Mouse (Mus musculus): Measurements from ENCODE around the gene Rps6ka5. TPM values are rescaled to one million over a fixed set of nuclear protein-coding genes. Genes with fewer than 3 reads are reported as not detected.

Gene Rps6ka5
- total RNA-seq, 4 experiments from 2014 or later = 7.5 to 16.9 (median 10.2) TPM

DNA sequence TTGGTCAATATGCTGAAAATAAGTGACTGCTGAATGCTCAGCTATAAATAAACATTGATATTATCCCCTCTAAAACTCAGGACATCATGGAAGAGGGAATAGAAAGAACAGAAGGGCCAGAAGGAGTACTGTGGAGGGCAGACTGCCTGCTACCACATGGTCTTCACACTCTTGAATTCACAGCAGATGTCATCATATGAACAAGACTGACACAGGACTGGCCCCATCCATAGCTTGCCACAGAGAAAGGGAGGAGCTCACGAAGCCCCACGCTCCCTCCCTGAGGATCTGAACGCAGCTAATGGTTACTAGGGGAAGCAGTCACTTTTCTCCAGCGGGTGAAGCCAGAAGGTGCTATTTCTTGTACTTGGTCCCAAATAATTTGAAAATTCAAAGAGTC, 61.5 kb downstream of the Rps6ka5 start:
- no peak for DNase-seq (ENCODE audit: low spot score in 2 of 2)

DNA sequence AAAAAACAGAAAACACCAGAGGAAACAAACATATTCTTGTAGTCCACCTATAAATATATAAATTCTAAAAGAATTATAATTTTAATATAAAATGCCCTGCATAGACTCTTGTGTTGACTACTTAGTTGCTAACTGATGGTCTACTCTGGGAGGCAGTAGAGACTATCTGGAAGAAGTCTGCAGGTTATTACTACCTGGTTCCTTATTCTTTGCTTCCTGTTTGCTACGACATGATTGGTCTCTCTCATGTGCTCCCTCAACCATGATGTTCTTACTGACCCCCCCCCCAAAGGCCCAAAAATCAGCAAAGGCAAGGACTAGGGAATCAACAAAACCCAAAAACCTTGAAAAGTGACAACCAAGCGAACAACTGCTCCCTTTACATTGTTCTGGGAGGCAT, 66.7 kb downstream of the Rps6ka5 start:
- DNase-seq (ENCODE audit: low spot score in 2 of 2) = no peak

DNA sequence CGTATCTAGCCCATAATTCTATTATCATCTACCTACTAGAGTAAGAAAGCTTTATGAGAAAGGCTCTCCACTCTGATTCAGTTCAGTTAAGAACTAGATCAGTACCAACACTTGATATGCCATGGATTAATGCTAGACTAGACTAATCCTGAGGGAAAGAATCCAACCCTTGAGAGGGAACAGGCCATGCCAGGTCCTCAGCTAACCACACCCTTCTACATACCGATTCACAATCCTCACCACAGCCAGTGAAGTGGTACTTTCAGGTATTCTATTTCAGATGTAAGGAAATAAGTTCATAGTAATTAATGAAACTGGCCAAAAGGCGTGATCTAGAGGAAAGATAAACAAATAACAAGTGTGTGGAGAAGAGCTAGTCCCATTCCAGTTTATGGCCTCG, 70.8 kb downstream of the Rps6ka5 start:
- DNase-seq (ENCODE audit: low spot score in 2 of 2) = no peak

DNA sequence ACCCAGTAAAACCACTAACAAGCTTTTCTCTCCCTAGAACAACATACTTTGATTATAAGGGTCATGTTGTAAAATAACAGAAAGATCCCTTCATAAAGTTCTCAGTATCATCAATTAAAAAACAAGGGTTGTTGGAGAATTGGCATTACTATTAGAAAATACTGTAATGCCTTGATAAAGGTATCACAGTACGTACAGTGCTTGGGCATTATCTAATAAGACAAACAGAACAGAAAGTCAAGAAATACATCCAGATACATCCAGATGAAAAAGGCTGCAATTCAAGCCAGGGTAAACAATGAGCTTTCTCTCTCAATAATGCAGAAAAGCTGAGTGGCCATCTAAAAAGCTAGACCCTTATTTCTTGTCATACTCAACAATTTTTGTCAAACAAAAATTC, 84.8 kb downstream of the Rps6ka5 start:
- no peak for DNase-seq (ENCODE audit: low spot score in 2 of 2)

DNA sequence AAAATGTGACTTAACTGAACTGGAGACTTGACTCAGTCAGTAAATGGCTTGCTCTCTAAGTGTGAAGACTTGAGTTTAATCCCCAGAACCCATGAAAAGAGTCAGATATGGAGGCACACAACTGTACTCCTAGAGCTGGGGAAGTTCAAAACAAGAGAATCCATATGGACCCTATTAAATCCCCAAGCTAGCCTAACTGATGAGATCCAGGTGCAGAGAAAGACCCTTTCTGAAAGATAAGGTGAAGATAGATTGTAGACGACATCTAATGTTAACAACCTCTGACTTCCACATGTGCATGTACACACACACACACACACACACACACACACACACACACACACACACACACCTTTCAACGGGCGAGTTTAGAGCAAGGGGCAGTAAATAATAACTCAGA, 86.1 kb downstream of the Rps6ka5 start:
- DNase-seq (ENCODE audit: low spot score in 2 of 2) = no peak

DNA sequence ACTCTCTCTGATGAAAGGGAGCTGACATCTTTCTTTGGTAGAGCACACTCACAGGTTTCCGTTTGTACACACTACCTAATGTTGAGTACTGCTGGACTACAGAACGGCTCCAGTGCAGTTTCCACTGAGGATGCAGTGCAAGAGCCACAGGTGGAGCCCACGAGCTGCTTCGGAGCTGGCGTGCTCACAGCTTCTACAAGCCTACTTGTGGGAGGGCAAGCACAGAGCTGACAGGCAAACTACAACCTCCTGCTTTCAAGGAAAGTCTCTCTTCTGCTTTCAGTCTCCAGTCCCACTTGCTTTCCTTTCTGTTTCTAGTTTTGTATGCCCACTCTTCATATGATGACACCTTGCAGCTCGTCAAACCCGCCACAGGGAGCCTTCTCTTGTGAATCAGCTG, 87.1 kb downstream of the Rps6ka5 start:
- DNase-seq (ENCODE audit: low spot score in 2 of 2) = no peak

DNA sequence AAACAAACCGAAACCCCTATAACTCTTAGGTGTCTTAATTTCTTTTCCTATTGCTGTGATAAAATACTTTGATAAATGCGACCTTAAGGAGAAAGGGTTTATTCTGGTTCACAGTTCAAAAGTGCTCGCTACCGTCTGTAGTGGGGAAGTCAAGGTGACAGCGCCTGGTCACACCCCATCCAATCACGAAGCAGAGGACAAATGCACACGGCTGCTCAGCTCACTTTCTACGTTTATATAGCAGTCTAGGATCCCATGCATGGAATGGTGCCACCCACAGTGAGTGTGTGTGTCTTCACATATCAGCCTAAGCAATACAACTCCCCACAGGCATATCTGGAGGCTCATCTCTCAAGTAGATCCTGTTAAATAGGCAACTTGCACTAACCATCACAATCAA, 88.9 kb downstream of the Rps6ka5 start:
- DNase-seq (ENCODE audit: low spot score in 2 of 2) = no peak

DNA sequence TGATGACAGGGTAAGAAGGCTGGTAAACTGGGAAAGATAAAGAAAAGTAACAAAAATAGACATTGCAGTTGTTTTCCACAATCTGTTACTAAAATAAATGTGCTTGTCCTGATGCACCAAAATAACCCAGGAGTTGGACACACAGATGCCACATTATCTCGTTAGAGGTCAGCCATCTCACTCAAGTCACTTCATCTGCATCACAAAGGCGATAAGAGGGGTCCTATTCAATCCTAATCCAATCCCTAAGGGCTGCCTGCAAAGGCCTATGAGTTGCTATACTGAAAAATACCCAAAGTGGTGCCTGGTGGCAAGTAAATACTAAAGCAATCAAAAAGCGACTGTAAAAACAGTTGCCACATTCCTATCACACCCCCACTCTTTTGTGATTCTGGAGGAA, 90.0 kb downstream of the Rps6ka5 start:
- no peak for DNase-seq (ENCODE audit: low spot score in 2 of 2)

DNA sequence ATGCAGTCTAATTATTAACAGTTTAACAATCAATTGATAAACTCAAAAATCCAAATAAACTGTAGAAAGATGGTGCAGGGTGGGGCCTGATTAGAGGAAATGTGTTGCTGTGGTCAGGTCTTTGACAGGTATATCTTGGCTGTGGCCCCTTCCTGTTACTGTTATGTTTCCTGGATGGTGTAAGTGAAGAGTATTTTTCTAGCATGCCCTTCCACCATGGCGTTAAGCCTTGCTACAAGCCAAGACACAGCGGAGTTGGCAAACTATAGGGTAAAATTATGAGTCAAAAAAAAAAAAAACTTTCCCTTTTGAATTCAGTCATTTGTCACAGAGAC, 90.5 kb downstream of the Rps6ka5 start:
- DNase-seq (ENCODE audit: low spot score in 2 of 2) = no peak

DNA sequence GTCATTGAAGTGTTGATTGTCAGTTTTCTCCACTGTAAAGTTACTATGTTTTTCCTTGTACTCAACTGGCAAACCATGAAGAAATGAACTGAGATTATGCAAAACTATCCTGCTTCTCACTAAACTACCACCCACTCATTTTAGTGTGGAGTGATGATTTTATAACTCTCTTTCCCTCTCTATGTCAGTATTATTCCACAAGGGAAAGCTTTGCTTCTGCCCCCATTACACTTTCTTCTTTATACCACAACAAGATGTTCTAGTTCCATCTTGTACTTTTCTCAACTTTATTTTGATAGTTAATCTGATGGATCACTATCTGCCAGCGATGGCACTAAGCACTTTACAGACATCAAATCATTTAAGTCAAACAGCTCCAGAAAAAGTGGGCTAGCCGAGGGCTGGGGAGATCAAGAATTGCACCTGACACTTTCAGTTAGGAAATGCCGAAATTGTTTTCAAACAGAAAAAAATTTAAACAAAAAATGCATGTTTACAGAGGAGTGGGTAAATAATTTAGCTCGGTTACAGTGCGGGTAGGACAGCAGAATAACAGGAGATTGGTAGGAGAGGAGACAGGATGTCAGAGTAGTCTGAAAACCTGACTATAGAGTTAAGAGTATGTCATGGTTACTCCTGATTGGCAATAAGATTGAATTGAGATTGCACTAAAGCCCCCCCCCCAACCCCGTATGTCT, 91.0 kb downstream of the Rps6ka5 start:
- no peak for DNase-seq (ENCODE audit: low spot score in 2 of 2)

DNA sequence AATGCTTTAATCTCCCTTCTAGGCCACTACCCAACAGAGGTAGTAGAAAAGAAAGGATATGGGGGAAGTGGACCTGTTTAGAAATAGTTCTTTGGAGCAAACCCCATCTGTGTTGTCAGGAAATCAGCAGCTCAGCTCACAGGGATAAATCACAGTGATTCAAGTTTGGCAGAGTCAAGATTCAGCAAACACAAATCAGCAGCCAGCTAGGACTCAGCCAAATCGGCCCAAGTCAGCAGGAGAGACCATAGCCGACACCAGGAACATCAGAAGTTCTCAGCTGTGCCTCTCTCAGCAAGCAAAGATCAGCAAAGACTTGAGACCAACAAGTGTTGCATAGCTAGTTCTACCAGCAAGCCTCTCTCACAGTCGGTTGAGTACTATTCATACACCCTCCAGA, 93.6 kb downstream of the Rps6ka5 start:
- DNase-seq (ENCODE audit: low spot score in 2 of 2) = no peak

DNA sequence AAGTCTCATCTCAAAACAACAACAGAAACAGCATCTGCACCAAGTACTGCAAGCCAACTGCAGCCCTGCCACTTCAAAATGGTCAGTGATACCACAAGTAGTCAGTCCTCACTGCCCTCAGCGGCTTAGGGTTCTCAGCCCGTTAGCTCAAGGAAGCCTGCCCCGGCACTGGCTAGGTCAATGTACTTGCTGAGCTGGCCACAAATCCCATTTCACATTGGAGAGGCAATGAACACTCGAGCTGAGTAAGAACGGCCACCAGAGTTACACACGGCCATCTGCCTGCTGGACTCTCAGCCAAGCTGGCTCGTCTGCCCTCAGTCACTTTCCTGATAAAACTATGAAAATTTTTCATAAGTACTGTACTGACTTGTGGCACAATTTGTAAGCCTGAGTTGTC, 95.5 kb downstream of the Rps6ka5 start:
- no peak for DNase-seq (ENCODE audit: low spot score in 2 of 2)

DNA sequence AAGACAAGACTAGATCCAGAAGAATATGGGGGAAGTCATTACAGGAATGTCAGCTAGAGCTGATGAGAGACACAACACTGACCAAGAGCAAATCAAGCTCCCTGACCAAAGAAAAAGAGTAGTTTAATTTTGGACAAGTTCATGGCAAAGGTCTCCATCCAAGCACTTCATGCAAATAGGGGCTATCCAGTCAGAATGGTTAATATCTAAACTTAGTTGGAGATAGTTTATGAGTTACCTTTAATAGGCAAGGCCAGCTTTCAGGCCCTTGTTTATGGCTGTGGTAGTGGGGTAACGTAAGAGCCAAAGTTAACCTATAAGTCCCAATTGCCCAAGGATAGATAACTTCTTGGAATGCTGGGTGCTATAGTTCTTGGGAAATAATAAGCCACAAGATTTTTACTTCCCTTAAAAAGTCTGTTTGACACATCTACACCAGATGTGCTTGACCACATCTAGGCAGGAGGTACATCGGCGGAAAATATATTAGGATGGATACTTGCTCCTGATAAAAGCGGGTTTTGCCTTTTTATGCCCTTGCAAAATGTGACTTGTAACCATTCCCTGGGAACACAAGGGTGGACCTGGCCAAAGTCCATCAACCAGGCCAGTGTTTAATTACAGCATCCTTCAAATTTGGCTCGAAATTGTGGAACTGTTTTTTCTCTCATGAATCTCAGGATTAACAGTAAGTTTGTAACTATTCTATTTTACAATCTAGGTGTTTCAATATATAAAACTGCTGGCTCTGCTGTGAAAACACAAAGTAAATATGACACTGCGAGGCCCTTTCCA, 97.5 kb downstream of the Rps6ka5 start:
- no peak for DNase-seq (ENCODE audit: low spot score in 2 of 2)

DNA sequence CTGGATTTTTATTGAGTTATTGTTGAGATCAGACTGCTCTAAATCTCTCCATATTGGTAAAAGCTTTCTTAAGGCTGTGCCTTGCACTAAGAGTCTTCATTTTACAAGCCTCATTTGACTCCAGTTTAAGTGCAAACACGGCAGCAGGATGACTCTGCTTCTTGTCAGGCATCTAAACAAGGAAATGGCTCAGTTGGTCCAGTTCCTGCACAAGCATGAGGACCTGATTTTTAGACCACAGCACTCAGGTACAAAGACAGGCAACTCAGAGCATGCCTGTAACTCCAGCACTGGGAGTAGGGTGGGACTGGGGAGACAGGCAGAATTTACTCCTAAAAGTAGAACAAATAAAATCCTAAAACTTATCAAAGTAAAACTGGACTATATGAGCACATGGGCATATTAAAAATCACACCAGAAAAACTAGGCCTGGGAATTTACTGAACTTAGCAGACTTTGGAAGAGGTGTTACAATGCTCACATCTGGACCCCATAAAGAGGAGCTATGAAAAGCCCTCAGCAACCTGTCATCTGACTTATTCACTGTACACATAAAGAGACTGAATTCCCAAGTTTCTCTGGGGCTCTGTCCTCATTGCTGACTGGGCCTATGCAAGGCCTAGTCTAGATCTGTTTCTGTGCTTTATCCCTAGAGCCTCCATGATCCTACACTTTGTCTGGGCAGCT, 99.6 kb downstream of the Rps6ka5 start:
- DNase-seq (ENCODE audit: low spot score in 2 of 2) = no peak

DNA sequence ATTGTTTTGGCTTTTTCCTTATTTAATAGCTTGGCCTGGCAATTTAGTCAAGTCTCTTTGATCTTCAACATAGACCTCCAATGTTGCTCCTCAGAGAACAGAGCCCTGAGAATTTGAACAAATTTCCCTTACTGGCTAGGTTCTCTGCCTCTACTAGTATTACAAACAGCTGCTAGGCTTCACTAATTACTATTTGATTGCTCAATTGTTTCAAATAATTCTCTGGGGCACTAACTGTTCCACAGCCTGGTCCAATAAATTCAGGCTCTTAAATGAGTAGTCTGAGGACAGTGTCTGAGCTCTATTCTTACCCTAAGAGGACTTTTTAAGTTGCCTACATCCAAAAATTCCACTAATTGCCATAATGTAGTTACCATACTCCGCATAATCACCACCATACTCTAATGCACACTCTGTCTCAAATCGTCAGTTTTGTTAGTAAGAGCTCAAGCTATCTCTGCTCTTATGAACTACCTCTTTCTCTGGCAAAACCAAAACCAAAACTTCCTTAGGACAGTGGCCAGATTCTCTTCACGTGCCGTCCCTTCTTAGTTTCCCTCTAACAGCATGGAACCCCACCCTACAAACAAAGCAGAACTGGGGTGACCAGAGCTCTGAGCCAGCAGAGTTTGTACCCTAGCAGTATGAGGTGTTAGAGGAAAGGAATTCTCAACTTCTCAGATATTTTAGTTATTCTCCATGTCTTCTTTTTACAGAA, 100.4 kb downstream of the Rps6ka5 start:
- no peak for DNase-seq (ENCODE audit: low spot score in 2 of 2)

DNA sequence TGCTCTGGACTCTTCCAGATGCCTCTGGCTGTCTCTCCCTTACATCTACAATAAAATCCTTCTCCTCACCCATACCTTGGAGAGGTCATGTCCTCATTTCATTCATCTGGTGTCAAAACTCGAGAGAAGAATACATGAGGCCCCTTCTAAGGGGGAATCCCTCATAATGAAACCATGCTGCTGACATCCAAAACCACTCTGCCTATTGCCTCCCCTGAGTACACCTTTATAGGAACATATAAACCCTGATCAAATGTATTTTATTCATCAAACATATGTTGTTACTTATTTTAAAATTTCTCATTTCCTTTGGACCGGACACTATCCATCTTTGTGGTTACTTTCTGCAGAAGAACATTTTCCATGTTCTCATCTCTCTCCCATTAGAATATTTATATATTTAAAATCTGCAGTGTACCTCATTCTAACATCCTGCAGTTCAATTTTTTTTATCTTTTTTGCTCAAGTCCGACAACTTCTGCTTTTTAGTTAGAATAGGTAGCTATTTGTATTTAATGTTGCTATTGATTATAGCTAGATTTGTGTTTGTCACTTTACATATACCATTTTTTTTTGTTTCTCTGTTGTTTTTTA, 101.8 kb downstream of the Rps6ka5 start:
- no peak for DNase-seq (ENCODE audit: low spot score in 2 of 2)

DNA sequence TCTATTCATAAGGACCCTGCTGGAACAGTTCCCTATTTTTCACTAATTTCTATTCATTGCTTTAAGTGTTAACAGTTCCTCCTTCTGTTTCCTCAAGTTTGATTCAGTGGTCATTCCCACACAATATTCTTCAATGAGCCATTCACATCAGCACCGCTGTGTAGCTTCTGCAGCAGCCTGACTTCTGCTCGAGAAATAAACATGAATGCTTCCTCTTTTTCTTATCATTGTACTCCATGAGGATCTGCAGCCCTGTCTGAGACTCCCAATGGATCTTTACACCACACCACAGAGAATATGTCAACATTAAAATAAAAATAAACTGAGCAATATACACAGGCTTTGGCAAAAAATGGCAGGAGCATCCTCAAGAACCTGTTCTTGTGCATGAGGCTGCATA, 111.5 kb downstream of the Rps6ka5 start:
- no peak for DNase-seq (ENCODE audit: low spot score in 2 of 2)

DNA sequence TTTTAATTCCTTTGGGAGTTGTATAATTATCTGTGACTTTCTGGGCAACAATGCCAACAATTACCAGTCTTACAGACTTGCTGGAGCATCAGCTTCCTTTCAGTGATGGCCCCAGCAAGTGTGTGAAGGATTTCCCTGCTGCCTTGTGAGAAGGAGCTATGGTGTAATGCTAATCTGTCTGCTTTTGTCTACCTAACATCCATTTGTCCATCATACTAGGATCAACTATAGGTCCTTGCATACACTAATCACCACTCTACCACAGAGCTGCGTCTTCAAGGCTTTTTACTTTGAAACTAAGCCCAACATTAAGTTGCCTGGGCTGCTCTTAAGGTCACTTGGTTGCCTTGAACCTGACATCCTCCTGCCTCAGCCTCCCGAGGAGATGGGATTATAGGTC, 112.9 kb downstream of the Rps6ka5 start:
- DNase-seq (ENCODE audit: low spot score in 2 of 2) = no peak

DNA sequence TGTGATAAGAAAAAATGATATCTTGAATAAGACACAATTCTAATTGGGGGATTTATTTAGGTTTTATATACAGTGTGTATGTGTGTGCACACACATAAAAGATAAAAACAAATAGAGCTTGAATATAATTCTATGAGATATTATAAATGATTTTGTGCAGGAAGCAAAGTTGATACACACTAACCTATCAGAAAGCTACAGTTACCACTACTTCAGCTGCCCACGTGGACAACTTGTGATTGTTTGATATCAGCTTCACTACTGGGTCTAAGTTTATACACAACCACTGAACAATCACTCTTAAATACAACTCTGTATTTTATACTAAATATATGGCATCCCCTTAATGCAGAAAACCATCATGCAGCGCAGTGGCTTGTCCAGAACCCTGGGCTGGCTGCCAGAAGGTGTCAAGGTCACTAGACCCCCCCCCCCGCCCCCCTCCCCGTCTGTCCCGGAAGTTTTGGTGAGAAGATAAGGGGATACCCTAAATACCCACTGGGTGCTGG, 113.5 kb downstream of the Rps6ka5 start:
- DNase-seq (ENCODE audit: low spot score in 2 of 2) = no peak

DNA sequence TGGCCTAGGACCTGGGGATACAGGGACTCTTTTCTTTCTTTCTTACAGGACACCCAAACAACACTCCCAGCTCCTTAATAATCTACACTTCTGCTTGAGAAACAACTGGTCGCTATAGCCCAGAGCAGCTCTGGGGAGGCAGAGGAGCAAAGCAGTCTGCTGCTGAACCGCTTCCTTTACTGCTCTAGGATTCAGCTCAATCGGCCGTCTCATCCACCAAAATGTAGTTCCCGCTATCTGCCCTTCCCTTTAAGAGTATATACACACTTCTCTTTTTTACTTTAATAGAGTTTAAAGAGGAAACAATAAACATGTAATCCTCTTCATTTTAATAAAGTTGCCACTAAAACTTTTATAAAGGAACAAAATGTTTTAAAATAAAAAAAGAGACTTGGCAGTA, 117.0 kb downstream of the Rps6ka5 start:
- no peak for DNase-seq (ENCODE audit: low spot score in 2 of 2)

DNA sequence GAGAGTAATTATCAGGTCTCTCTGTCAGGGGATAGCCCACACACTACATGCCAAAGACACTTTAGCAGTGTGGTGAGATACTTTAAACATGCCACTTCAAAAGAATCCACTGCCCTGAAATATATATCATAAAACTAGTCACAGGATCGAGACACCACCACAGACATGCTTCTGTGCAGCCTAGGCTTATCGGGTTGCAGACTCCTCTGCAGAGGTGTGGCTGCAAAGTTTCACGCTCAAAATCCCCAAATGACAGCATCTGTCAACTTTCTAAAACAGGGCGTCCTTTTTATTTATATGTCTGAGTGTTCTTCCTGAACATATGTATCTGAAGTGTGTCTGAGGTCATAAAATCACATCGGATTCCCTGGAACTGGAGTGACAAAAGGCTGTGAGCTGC, 117.7 kb downstream of the Rps6ka5 start:
- DNase-seq (ENCODE audit: low spot score in 2 of 2) = no peak
